Mouse (Mus musculus) left cerebral cortex, adult 2 months (tissue): ENCODE measurements at regions not wholly inside any gene's neighbourhood (a gene's known extent, or its start where the extent isn't known, plus 50 kb on each side); places are given as distances from the start of the nearest gene placed in this dataset.

Source experiments
- DNase-seq, 2 experiments: peaks; one replicate each; pipeline ENCODE4 v3.0.0; 2021 to 2022; ENCODE audit warnings: low spot score in 2 of 2, mixed read lengths in 1 of 2; ENCODE audit errors: extremely low spot score in 1 of 2
- H3K27ac ChIP-seq: fragments of 200-600 bp; 2 replicates; pipeline ENCODE4 v1.8.1; 2022
- H3K4me3 ChIP-seq: fragments of 200-600 bp; 2 replicates; pipeline ENCODE4 v1.8.1; 2022
- CTCF ChIP-seq: fragments of 200-600 bp; IDR thresholded peaks from 2 replicates; pipeline ENCODE4 v1.8.1; 2022; ENCODE audit warnings: antibody characterized with exemption, mild to moderate bottlenecking, moderate library complexity
- intact Hi-C: fragments of 180-260 bp; cut with DNase I; formaldehyde crosslinking; loops from one replicate; pipeline ENCODE4 v1.15.1; 2025

- H3K27ac ChIP-seq = no peak overlapping the region
- intact Hi-C loops = no loop called here
- TF ChIP-seq CTCF = no peak
- 0 out of 2 replicates have a peak overlapping the region, but pooled peaks have one; percentile 9 for H3K4me3 ChIP-seq
- DNase-seq = peak in 1 of 2 experiments; percentile 20
Observed at GRCm38 (mm10) chr13:57246238-57246963, 350.6 kb upstream of the Trpc7 start.

GRCm38 (mm10) chr13:57236917-57237316, 341.1 kb upstream of the Trpc7 start:
- intact Hi-C loops = no loop called here
- Histone ChIP-seq H3K27ac (no peak overlapping the region), H3K4me3 (no peak overlapping the region)
- no peak for TF ChIP-seq CTCF
- no peak for DNase-seq

GRCm38 (mm10) chr13:57236211-57236610, 340.4 kb upstream of the Trpc7 start:
- Histone ChIP-seq H3K27ac (no peak overlapping the region), H3K4me3 (no peak overlapping the region)
- intact Hi-C loops = no loop called here
- TF ChIP-seq CTCF = no peak
- DNase-seq = no peak

DNA sequence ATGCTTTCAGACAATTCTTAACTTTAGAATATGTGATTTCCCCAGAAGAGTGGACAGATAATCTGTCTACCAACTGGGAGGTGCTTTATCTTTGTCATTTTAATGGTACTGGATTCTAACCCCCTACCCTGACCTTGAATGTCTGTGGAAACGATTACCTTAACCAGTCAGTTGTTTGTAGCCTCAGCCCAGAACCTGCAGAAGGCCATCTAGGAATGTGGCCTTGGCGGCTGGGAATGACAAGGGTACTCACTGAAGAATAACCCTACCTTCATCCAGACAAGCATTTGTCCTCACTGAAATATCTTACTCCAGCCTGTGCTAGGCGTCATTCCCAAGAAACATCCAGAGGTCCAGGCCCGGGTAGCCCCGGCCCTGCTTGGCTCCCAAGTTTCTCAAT, 337.1 kb upstream of the Trpc7 start:
- no peak for DNase-seq

GRCm38 (mm10) chr13:57231666-57232065, 335.9 kb upstream of the Trpc7 start:
- H3K4me3 ChIP-seq = no peak overlapping the region
- no peak for TF ChIP-seq CTCF
- no peak overlapping the region for H3K27ac ChIP-seq
- DNase-seq = no peak
- intact Hi-C loops = no loop called here

More for the DNA sequence above, 337.1 kb upstream of the Trpc7 start:
- no peak overlapping the region for H3K4me3 ChIP-seq
- intact Hi-C loops = no loop called here
- TF ChIP-seq CTCF = no peak
- no peak overlapping the region for H3K27ac ChIP-seq

- DNase-seq = no peak
Observed at GRCm38 (mm10) chr13:57230253-57230652, 334.5 kb upstream of the Trpc7 start.

DNA sequence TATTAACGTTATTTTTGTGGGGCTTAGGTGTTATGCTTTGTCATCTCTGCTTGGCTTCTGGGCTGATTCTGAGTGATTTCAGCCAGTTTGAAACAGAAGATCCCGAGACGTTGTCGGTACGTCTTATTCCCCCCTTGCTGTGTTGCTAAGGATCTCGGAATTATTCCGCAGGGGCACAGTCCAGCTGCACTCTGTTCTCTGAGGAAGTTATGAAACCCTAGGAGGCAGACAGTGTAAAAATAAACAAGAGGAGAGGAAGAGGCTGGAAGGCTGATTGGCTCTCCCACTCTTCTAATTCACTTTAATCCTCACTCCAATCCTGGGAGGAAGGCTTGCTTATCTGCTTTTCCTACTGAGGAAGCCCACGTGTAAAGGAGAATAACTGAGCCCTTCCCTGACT, 325.3 kb upstream of the Trpc7 start:
- no peak overlapping the region for H3K27ac ChIP-seq
- H3K4me3 ChIP-seq = no peak overlapping the region
- TF ChIP-seq CTCF = no peak
- DNase-seq = no peak
- intact Hi-C loops = no loop called here

More at GRCm38 (mm10) chr13:57230253-57230652, 334.5 kb upstream of the Trpc7 start:
- intact Hi-C loops = no loop called here
- peak; percentile 5; the same call in 1 of the 2 replicates for TF ChIP-seq CTCF
- Histone ChIP-seq H3K27ac (no peak overlapping the region), H3K4me3 (no peak overlapping the region)

DNA sequence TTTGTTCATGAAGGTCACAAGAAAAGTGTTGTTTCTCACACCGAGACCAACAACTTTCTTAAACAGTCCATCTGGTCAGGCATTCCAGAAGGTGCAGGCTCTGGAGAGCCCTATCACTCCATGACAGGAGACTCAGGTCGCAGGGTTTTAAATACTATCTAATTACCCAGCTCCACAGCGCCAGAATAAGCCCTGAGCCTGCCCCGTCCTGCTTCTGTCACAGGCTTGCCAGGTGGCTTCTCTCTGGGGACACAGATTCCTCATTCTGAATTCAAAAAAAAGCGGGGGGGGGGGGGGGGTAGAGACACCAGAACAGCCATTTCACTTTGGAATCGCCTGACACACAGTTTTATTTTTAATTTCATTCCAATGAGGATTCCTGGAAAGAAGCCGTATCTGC, 320.4 kb upstream of the Trpc7 start:
- no peak for DNase-seq
- Histone ChIP-seq H3K27ac (no peak overlapping the region), H3K4me3 (no peak overlapping the region)
- TF ChIP-seq CTCF = no peak
- intact Hi-C loops = no loop called here

DNA sequence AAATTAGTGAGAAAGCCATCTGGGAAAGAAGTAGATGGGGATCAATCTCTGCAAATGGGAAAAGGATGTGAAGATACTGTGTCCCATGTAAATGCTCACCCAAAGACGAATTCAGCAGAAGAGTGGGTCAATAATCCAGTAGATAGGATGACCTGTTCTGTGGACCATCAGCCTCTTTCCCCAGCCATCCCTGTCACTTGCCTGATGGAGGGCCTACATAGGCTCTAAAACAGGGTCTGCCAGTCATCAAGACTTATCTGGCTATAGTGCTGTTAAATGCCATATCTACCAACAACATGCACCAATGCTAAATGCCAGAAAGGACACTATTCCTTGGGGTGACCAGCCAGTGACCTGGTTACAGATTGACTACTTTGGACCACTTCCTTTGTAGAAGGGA, 316.5 kb upstream of the Trpc7 start:
- DNase-seq = no peak
- H3K27ac ChIP-seq = no peak overlapping the region
- TF ChIP-seq CTCF = no peak
- intact Hi-C loops = no loop called here
- H3K4me3 ChIP-seq = no peak overlapping the region

- DNase-seq = no peak
- Histone ChIP-seq H3K27ac (no peak overlapping the region), H3K4me3 (no peak overlapping the region)
- intact Hi-C loops = no loop called here
- TF ChIP-seq CTCF = no peak
Observed at GRCm38 (mm10) chr13:57191195-57191594, 295.4 kb upstream of the Trpc7 start.

- no peak for TF ChIP-seq CTCF
- no peak for DNase-seq
- H3K4me3 ChIP-seq = no peak overlapping the region
- intact Hi-C loops = no loop called here
- no peak overlapping the region for H3K27ac ChIP-seq
Observed at GRCm38 (mm10) chr13:57189246-57189645, 293.5 kb upstream of the Trpc7 start.

- no peak overlapping the region for H3K27ac ChIP-seq
- no peak overlapping the region for H3K4me3 ChIP-seq
- TF ChIP-seq CTCF = no peak
- DNase-seq = no peak
- intact Hi-C loops = no loop called here
Observed at GRCm38 (mm10) chr13:57186168-57186567, 290.4 kb upstream of the Trpc7 start.

- no peak for TF ChIP-seq CTCF
- DNase-seq = no peak
- Histone ChIP-seq H3K4me3 (no peak overlapping the region), H3K27ac (no peak overlapping the region)
- intact Hi-C loops = no loop called here
Observed at GRCm38 (mm10) chr13:57170180-57170579, 274.4 kb upstream of the Trpc7 start.
